Mouse (Mus musculus): ENCODE measurements around the gene Fam187a. TPM values are rescaled to one million over a fixed set of nuclear protein-coding genes. Genes with fewer than 3 reads are reported as not detected.

The Fam187a gene
- total RNA-seq, 2 experiments from 2014 or later, result not detected

Other genes starting within 250 kb of the Fam187a start
- gene Meioc, start 221.5 kb upstream of the Fam187a start, total RNA-seq (2015; ENCODE audit: low replicate concordance), result not detected in 2 replicates
- not detected in 2 replicates for gene Meioc, start 221.5 kb upstream of the Fam187a start, total RNA-seq (2017; ENCODE audit: low replicate concordance)
- 4.4 and 8.1 TPM in 2 replicates for gene Ccdc43, start 187.4 kb upstream of the Fam187a start, total RNA-seq (2015; ENCODE audit: low replicate concordance)
- gene Ccdc43, start 187.4 kb upstream of the Fam187a start, total RNA-seq (2017; ENCODE audit: low replicate concordance), result 2.9 and 12.0 TPM in 2 replicates
- not detected in 2 replicates for gene Adam11, start 123.7 kb upstream of the Fam187a start, total RNA-seq (2015; ENCODE audit: low replicate concordance)
- gene Adam11, start 123.7 kb upstream of the Fam187a start, total RNA-seq (2017; ENCODE audit: low replicate concordance), result not detected in 2 replicates
- not detected in 2 replicates for gene Gjc1, start 65.5 kb upstream of the Fam187a start, total RNA-seq (2015; ENCODE audit: low replicate concordance)
- 0.09 TPM in 1 of 2 replicates, not detected in the other for gene Gjc1, start 65.5 kb upstream of the Fam187a start, total RNA-seq (2017; ENCODE audit: low replicate concordance)
- gene Higd1b, start 49.3 kb upstream of the Fam187a start, total RNA-seq (2015; ENCODE audit: low replicate concordance), result not detected in 2 replicates
- not detected in 2 replicates for gene Higd1b, start 49.3 kb upstream of the Fam187a start, total RNA-seq (2017; ENCODE audit: low replicate concordance)
- gene Eftud2, start 4.2 kb upstream of the Fam187a start, total RNA-seq (2015; ENCODE audit: low replicate concordance), result 49.8 and 53.9 TPM in 2 replicates
- gene Eftud2, start 4.2 kb upstream of the Fam187a start, total RNA-seq (2017; ENCODE audit: low replicate concordance), result 45.0 and 54.5 TPM in 2 replicates
- not detected in 2 replicates for gene Ccdc103, start 4.0 kb upstream of the Fam187a start, total RNA-seq (2015; ENCODE audit: low replicate concordance)
- not detected in 2 replicates for gene Ccdc103, start 4.0 kb upstream of the Fam187a start, total RNA-seq (2017; ENCODE audit: low replicate concordance)
- 26.9 and 33.2 TPM in 2 replicates for gene Gfap, start 15.7 kb downstream of the Fam187a start, total RNA-seq (2015; ENCODE audit: low replicate concordance)
- gene Gfap, start 15.7 kb downstream of the Fam187a start, total RNA-seq (2017; ENCODE audit: low replicate concordance), result 46.3 and 50.4 TPM in 2 replicates
- gene Kif18b, start 40.0 kb downstream of the Fam187a start, total RNA-seq (2015; ENCODE audit: low replicate concordance), result 10.4 and 10.7 TPM in 2 replicates
- 18.1 TPM in 2 replicates for gene Kif18b, start 40.0 kb downstream of the Fam187a start, total RNA-seq (2017; ENCODE audit: low replicate concordance)
- not detected in 2 replicates for gene C1ql1, start 61.5 kb downstream of the Fam187a start, total RNA-seq (2015; ENCODE audit: low replicate concordance)
- gene C1ql1, start 61.5 kb downstream of the Fam187a start, total RNA-seq (2017; ENCODE audit: low replicate concordance), result not detected in 2 replicates
- gene Nmt1, start 143.0 kb downstream of the Fam187a start, total RNA-seq (2015; ENCODE audit: low replicate concordance), result 17.8 and 31.3 TPM in 2 replicates
- gene Nmt1, start 143.0 kb downstream of the Fam187a start, total RNA-seq (2017; ENCODE audit: low replicate concordance), result 16.9 and 17.3 TPM in 2 replicates
- gene Dcakd, start 143.2 kb downstream of the Fam187a start, total RNA-seq (2015; ENCODE audit: low replicate concordance), result 16.3 and 25.5 TPM in 2 replicates
- gene Dcakd, start 143.2 kb downstream of the Fam187a start, total RNA-seq (2017; ENCODE audit: low replicate concordance), result 6.8 and 26.4 TPM in 2 replicates
- gene Plcd3, start 216.5 kb downstream of the Fam187a start, total RNA-seq (2015; ENCODE audit: low replicate concordance), result not detected in 2 replicates
- gene Plcd3, start 216.5 kb downstream of the Fam187a start, total RNA-seq (2017; ENCODE audit: low replicate concordance), result 0.70 and 1.0 TPM in 2 replicates
- gene Acbd4, start 216.5 kb downstream of the Fam187a start, total RNA-seq (2015; ENCODE audit: low replicate concordance), result 6.7 and 15.3 TPM in 2 replicates
- 25.0 TPM in 2 replicates for gene Acbd4, start 216.5 kb downstream of the Fam187a start, total RNA-seq (2017; ENCODE audit: low replicate concordance)
- 14.8 and 15.9 TPM in 2 replicates for gene Hexim1, start 231.1 kb downstream of the Fam187a start, total RNA-seq (2015; ENCODE audit: low replicate concordance)
- gene Hexim1, start 231.1 kb downstream of the Fam187a start, total RNA-seq (2017; ENCODE audit: low replicate concordance), result 27.9 and 36.7 TPM in 2 replicates
- gene Hexim2, start 247.3 kb downstream of the Fam187a start, total RNA-seq (2015; ENCODE audit: low replicate concordance), result 0.96 and 3.1 TPM in 2 replicates
- gene Hexim2, start 247.3 kb downstream of the Fam187a start, total RNA-seq (2017; ENCODE audit: low replicate concordance), result 2.4 and 9.5 TPM in 2 replicates

All from erythroblast, adult 5-6 weeks (primary cell).